Mouse (Mus musculus) lung, embryonic 15.5 days (tissue): Measurements from ENCODE around the gene Fam193a. TPM values are rescaled to one million over a fixed set of nuclear protein-coding genes. Genes with fewer than 3 reads are reported as not detected.

Source experiments
- ATAC-seq: fragments of 200-750 bp; cut with Nextera tagmentation; 2 replicates; pipeline ENCODE4 v1.8.0; 2017; ENCODE audit warnings: moderate number of reproducible peaks, borderline replicate concordance; ENCODE audit not compliant: low FRiP score, low TSS enrichment; ENCODE audit errors: extremely low read depth
- H3K27ac ChIP-seq: fragments of 300-500 bp; sonication (generic); 2 replicates; pipeline ENCODE4 v1.5.1; 2015; ENCODE audit warnings: moderate library complexity, mild to moderate bottlenecking, inconsistent platforms
- H3K27me3 ChIP-seq: fragments of 300-500 bp; sonication (generic); 2 replicates; pipeline ENCODE4 v1.6.1; 2015; ENCODE audit warnings: inconsistent platforms
- H3K36me3 ChIP-seq: fragments of 300-500 bp; sonication (generic); 2 replicates; pipeline ENCODE4 v1.6.1; 2015; ENCODE audit warnings: inconsistent platforms
- H3K4me1 ChIP-seq: fragments of 300-500 bp; sonication (generic); 2 replicates; pipeline ENCODE4 v1.6.1; 2015; ENCODE audit warnings: inconsistent platforms
- H3K4me2 ChIP-seq: fragments of 300-500 bp; sonication (generic); 2 replicates; pipeline ENCODE4 v1.6.1; 2015; ENCODE audit warnings: inconsistent platforms, mild to moderate bottlenecking, moderate library complexity
- H3K4me3 ChIP-seq: fragments of 300-500 bp; sonication (generic); 2 replicates; pipeline ENCODE4 v1.5.1; 2015; ENCODE audit warnings: mild to moderate bottlenecking, inconsistent platforms
- H3K9ac ChIP-seq: fragments of 300-500 bp; sonication (generic); 2 replicates; pipeline ENCODE4 v1.6.1; 2015; ENCODE audit warnings: inconsistent platforms
- H3K9me3 ChIP-seq: fragments of 300-500 bp; sonication (generic); 2 replicates; pipeline ENCODE4 v1.6.1; 2016; ENCODE audit warnings: inconsistent platforms
- WGBS: fragments of 180-500 bp; shearing (Covaris S2); methylation state at CpG from one replicate; pipeline ENCODE4 v1.1.7; 2015; 5-methylcytosine and 5-hydroxymethylcytosine counted together
- polyA plus RNA-seq: library from polyadenylated mRNA; unstranded; fragments of >200 nt; fragmentation: Nextera tagmentation; extraction: Ambion mirVana; gene quantifications from 2 replicates; pipeline ENCODE4 v1.2.1, GENCODE M21; 2015

Fam193a gene
- polyA plus RNA-seq, 1 experiment from 2014 or later: 11.7 TPM

GRCm38 (mm10) chr5:34513466-34514217 lies 143.9 kb downstream of the Fam193a start, which contains the start of gene Tnip2:
Gene Tnip2 (minus strand): TSS chr5:34513991.
- Histone ChIP-seq H3K36me3 (no peaks in the 10 kb centered on the region), H3K4me2 (peak within 1 kb of the TSS; percentile 95), H3K4me3 (peak within 1 kb of the TSS; percentile 76), H3K9me3 (no peaks in the 10 kb centered on the region), H3K27ac (no peak within 1 kb of the TSS), H3K27me3 (no peaks in the 10 kb centered on the region), H3K4me1 (peaks cover 12% of the 10 kb centered on the region; the same call in 1 of the 2 replicates), H3K9ac (peak within 1 kb of the TSS; percentile 77)
- under 1% methylated on average over 63 of the region's 64 CpGs for WGBS
- ATAC-seq: peak; percentile 98

DNA sequence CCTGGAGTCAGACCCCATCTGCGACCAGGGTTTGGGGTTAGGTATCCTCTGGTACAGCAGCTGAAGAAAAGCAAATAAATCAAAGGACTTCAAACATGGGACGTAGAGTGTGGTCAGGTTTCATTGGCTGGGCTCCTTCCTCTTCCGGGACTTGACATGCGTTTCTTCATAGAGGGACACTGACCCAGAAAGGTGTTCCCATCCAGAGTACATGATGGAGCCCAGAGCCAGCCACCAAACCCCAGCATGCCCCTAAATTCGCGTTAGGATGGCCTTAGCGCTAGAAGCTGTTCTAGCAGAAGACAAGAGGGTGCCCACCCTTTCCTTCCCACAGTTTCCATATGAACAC lies 144.5 kb downstream of the Fam193a start:
- H3K9me3 ChIP-seq: no peaks in the 10 kb centered on the region
- H3K27me3 ChIP-seq: no peaks in the 10 kb centered on the region
- H3K4me2 ChIP-seq: peak overlapping the region; percentile 95
- 15% methylated on average over 7 of the region's 7 CpGs for WGBS
- peak overlapping the region; percentile 76 for H3K4me3 ChIP-seq
- no peak for ATAC-seq
- peaks cover 12% of the 10 kb centered on the region; the same call in 1 of the 2 replicates for H3K4me1 ChIP-seq
- H3K36me3 ChIP-seq: no peaks in the 10 kb centered on the region
- no peak overlapping the region for H3K27ac ChIP-seq
- H3K9ac ChIP-seq: peak overlapping the region; percentile 29; the same call in 1 of the 2 replicates

DNA sequence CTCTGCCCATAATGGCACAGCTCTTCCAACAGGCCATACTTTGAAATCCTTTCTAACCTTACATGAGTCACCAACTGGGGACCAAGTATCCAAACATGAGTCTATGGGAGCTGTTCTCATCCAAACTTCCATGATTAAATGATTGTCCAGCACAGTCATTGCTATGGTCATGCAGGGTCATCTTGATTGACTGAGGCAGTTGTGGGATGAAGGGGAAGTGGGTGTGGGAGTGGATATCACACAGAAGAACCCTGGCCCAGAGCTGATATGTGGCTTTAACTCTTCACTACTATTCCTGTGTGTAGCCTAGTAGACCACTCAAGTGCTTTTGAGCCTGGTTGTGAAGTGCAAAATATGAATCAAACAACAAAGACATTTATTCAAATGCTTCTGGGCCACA lies 145.4 kb downstream of the Fam193a start:
- no peak overlapping the region for H3K4me3 ChIP-seq
- H3K4me1 ChIP-seq: peaks cover 12% of the 10 kb centered on the region; the same call in 1 of the 2 replicates
- no peaks in the 10 kb centered on the region for H3K9me3 ChIP-seq
- no peaks in the 10 kb centered on the region for H3K27me3 ChIP-seq
- H3K36me3 ChIP-seq: no peaks in the 10 kb centered on the region
- H3K4me2 ChIP-seq: no peak overlapping the region
- no peak for ATAC-seq
- no peak overlapping the region for H3K27ac ChIP-seq
- no peak overlapping the region for H3K9ac ChIP-seq

GRCm38 (mm10) chr5:34517913-34518312 lies 148.2 kb downstream of the Fam193a start:
- Histone ChIP-seq H3K9ac (no peak overlapping the region), H3K36me3 (no peaks in the 10 kb centered on the region), H3K9me3 (no peaks in the 10 kb centered on the region), H3K4me3 (no peak overlapping the region), H3K27ac (no peak overlapping the region), H3K4me1 (peaks cover 6% of the 10 kb centered on the region; the same call in 1 of the 2 replicates), H3K4me2 (no peak overlapping the region), H3K27me3 (no peaks in the 10 kb centered on the region)
- no peak for ATAC-seq
- 24% methylated on average over 3 of the region's 3 CpGs for WGBS

DNA sequence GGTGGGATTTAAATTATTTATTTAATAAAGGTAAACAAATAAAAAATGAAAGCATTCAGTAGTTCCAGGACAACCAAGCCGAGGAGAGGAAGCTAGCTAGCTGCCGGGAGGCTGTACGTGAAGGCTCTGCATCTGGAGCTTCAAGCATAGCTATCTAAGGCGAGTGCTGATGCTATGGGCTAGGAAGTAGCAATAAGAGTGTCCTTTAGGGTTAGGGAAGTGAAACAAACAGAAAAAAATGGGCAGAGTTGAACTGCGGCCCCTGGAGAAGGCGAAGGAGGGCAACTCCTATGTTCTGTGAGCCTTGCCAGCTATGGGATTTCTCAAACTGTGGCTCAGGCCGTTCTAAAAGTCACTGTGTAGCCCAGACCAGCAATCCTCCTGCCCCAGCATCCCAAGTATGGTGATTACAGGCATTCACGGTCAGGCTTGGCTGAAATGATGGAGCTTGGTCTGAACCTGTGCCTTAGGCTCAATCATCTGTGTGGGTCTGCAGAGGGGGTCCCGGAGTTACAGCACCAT lies 149.7 kb downstream of the Fam193a start:
- Histone ChIP-seq H3K4me3 (no peak overlapping the region), H3K4me1 (no peaks in the 10 kb centered on the region), H3K9me3 (no peaks in the 10 kb centered on the region), H3K27me3 (no peaks in the 10 kb centered on the region), H3K27ac (no peak overlapping the region), H3K4me2 (no peak overlapping the region), H3K9ac (no peak overlapping the region), H3K36me3 (no peaks in the 10 kb centered on the region)
- ATAC-seq: no peak
- 68% methylated on average over 9 of the region's 9 CpGs for WGBS

DNA sequence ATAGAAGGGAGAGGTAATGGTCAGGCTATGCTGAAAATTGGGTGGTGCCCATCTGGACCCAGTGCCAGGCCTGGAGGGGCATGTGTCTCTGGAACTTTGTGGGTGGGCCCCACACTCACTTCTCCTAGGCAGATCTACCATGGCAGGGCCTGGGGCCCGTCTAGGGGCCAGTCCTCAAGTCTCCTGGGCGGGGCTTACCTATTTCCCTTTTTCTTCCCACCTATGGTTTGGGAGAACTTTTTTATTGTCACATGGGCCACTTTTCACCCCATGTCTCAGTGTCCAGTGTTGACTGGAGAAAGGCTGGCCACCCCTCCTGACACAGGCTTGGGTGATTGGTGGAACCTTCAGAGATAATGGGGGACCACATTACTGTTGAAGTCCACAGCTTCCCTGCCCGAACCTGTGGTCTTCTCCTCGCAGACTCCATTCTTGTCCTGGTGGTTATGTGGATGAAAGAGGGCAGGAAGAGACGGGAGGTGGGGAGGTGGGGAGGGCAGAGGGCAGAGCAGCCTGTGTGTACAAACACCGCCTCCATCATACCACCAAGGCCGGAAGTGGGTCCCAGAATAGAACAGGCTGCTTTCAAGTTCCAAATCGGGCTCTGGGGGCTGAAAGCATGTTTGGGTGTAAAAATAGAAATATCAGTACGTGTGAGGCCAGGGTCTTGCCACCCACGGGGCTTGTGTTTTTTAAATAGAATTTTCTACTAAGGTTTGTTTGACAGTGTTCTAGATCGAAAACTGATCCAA lies 150.9 kb downstream of the Fam193a start:
- H3K4me3 ChIP-seq: no peak overlapping the region
- no peak overlapping the region for H3K9ac ChIP-seq
- H3K9me3 ChIP-seq: no peaks in the 10 kb centered on the region
- WGBS: 42% methylated on average over 11 of the region's 11 CpGs
- H3K27ac ChIP-seq: no peak overlapping the region
- H3K4me2 ChIP-seq: no peak overlapping the region
- no peaks in the 10 kb centered on the region for H3K36me3 ChIP-seq
- no peaks in the 10 kb centered on the region for H3K27me3 ChIP-seq
- no peak for ATAC-seq
- H3K4me1 ChIP-seq: no peaks in the 10 kb centered on the region

GRCm38 (mm10) chr5:34521337-34521736 lies 151.6 kb downstream of the Fam193a start:
- no peaks in the 10 kb centered on the region; the same call in 1 of the 2 replicates for H3K27me3 ChIP-seq
- 64% methylated on average over 3 of the region's 3 CpGs for WGBS
- H3K4me3 ChIP-seq: no peak overlapping the region
- H3K4me2 ChIP-seq: no peak overlapping the region
- no peaks in the 10 kb centered on the region for H3K9me3 ChIP-seq
- no peaks in the 10 kb centered on the region for H3K36me3 ChIP-seq
- H3K9ac ChIP-seq: no peak overlapping the region
- no peak overlapping the region for H3K27ac ChIP-seq
- ATAC-seq: no peak
- 0 out of 2 replicates have a peak, but pooled peaks cover 7% of the 10 kb centered on the region for H3K4me1 ChIP-seq

DNA sequence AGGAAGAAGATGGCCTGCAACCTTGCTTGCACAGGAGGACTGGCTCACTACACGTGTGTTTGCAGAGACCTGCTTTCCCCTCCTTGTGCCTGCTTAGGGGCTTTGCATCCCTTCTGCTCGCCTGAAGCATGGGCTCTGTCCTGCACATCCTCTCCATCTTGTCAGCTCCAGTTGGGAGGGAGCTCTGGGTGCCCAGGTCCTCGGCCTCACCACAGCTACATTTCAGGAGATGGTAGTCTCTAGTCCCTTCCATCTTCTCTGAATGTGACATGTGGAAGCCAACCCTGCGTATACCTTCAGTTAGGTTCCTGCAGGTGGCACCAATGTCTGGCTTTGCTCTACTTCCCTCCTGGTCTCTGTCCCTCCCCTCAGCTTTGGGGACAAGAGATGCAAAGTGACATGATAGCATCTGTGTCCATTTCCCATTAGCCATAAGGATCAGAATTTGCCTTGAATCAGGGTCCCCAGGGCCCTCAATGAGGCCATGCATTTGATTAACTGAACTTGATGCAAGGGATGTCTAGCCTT lies 154.3 kb downstream of the Fam193a start:
- H3K27ac ChIP-seq: no peak overlapping the region
- 49% methylated on average over 4 of the region's 4 CpGs for WGBS
- no peak overlapping the region for H3K9ac ChIP-seq
- no peak overlapping the region for H3K4me3 ChIP-seq
- ATAC-seq: no peak
- H3K36me3 ChIP-seq: no peaks in the 10 kb centered on the region
- no peak overlapping the region for H3K4me2 ChIP-seq
- 0 out of 2 replicates have a peak, but pooled peaks cover 9% of the 10 kb centered on the region for H3K4me1 ChIP-seq
- H3K9me3 ChIP-seq: no peaks in the 10 kb centered on the region
- no peaks in the 10 kb centered on the region; the same call in 1 of the 2 replicates for H3K27me3 ChIP-seq

DNA sequence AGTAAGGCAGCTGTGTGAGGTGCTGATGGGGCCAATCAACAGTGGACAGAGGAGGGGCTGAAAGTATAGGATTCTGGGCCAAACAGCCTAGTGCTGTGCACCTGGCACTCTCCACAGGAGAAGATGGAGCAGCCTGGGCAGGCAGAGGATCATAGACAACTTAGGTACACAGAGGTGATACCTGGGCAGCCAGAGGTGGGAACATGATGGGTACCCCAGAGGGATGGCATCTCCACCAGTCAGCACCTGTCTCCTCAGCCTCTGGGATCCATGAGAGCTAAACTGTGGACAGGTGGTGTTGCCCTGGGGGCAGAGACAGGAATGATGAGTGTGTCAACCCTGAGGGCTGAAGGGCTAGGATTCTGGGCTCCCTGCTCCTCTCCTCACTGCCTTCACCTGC lies 154.8 kb downstream of the Fam193a start:
- no peak overlapping the region for H3K4me2 ChIP-seq
- H3K36me3 ChIP-seq: no peaks in the 10 kb centered on the region
- no peak overlapping the region for H3K9ac ChIP-seq
- no peak overlapping the region for H3K4me3 ChIP-seq
- no peak for ATAC-seq
- 0 out of 2 replicates have a peak, but pooled peaks cover 9% of the 10 kb centered on the region for H3K4me1 ChIP-seq
- H3K27me3 ChIP-seq: no peaks in the 10 kb centered on the region; the same call in 1 of the 2 replicates
- no peaks in the 10 kb centered on the region for H3K9me3 ChIP-seq
- H3K27ac ChIP-seq: no peak overlapping the region

GRCm38 (mm10) chr5:34525663-34526476 lies 156.1 kb downstream of the Fam193a start, which contains the start of gene Sh3bp2:
Gene Sh3bp2 (plus strand): TSS chr5:34525838.
- Histone ChIP-seq H3K36me3 (no peaks in the 10 kb centered on the region), H3K9me3 (no peaks in the 10 kb centered on the region), H3K9ac (peak within 1 kb of the TSS; percentile 51), H3K27ac (no peak within 1 kb of the TSS), H3K4me1 (0 out of 2 replicates have a peak, but pooled peaks cover 9% of the 10 kb centered on the region), H3K27me3 (no peaks in the 10 kb centered on the region; the same call in 1 of the 2 replicates), H3K4me3 (peak within 1 kb of the TSS; percentile 61), H3K4me2 (peak within 1 kb of the TSS; percentile 91)
- ATAC-seq: peak; percentile 95
- WGBS: 2% methylated on average over 38 of the region's 38 CpGs

DNA sequence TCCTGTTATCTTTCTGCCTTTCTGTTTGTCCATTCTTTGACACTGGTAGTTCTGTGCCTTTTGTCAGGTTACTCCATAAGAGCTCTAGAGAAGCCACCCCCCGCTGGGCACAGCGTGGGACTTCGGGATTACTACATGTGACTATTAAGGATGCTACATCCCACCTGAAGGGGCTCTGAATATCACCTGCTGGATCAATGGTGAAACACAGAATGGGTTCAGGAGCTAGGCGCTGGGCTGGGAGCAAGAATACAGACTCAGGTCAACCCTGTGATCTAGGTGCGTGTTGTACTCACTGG lies 156.7 kb downstream of the Fam193a start:
- H3K4me1 ChIP-seq: 0 out of 2 replicates have a peak, but pooled peaks cover 9% of the 10 kb centered on the region
- 41% methylated on average over 5 of the region's 5 CpGs for WGBS
- H3K36me3 ChIP-seq: no peaks in the 10 kb centered on the region
- no peaks in the 10 kb centered on the region; the same call in 1 of the 2 replicates for H3K27me3 ChIP-seq
- H3K4me2 ChIP-seq: peak overlapping the region; percentile 91
- no peak for ATAC-seq
- H3K27ac ChIP-seq: no peak overlapping the region
- no peak overlapping the region for H3K9ac ChIP-seq
- peak overlapping the region; percentile 61 for H3K4me3 ChIP-seq
- no peaks in the 10 kb centered on the region for H3K9me3 ChIP-seq
